Mouse (Mus musculus) olfactory bulb, adult 2 months (tissue): ENCODE measurements around the gene Tbc1d23. TPM values are rescaled to one million over a fixed set of nuclear protein-coding genes. Genes with fewer than 3 reads are reported as not detected.

Source experiments
- H3K27ac ChIP-seq: fragments of 200-500 bp; 2 replicates; pipeline ENCODE4 v1.5.1; 2012; ENCODE audit warnings: low read depth, low read length; ENCODE audit not compliant: insufficient read depth
- H3K4me1 ChIP-seq: fragments of 200-500 bp; 2 replicates; pipeline ENCODE4 v1.6.1; 2012; ENCODE audit warnings: low read length; ENCODE audit not compliant: control insufficient read depth, insufficient read depth
- H3K4me3 ChIP-seq: fragments of 200-500 bp; 2 replicates; pipeline ENCODE4 v1.5.1; 2012; ENCODE audit warnings: mild to moderate bottlenecking, low read depth, low read length, moderate library complexity; ENCODE audit not compliant: insufficient read depth
- CTCF ChIP-seq: fragments of 200-500 bp; IDR thresholded peaks from 2 replicates; pipeline ENCODE4 v1.5.1; 2012; ENCODE audit warnings: low read depth, mild to moderate bottlenecking, low read length, moderate library complexity; ENCODE audit not compliant: insufficient read depth
- POLR2A ChIP-seq: fragments of 200-500 bp; IDR thresholded peaks from 2 replicates; pipeline ENCODE4 v1.6.1; 2012; ENCODE audit warnings: mild to moderate bottlenecking, low read depth, low read length, moderate library complexity; ENCODE audit not compliant: insufficient read depth
- WGBS: fragments of 180-500 bp; shearing (Covaris S2); methylation state at CpG from one replicate; pipeline ENCODE4 v1.1.7; 2018; 5-methylcytosine and 5-hydroxymethylcytosine counted together
- polyA plus RNA-seq: library from polyadenylated mRNA; stranded (reverse); fragments of >200 nt; gene quantifications from 2 replicates; pipeline ENCODE4 v1.2.4, GENCODE M21; 2012; ENCODE audit warnings: low replicate concordance; ENCODE audit not compliant: missing spikeins, insufficient read depth, insufficient read length

Gene Tbc1d23
- polyA plus RNA-seq, 1 experiment, result not detected

GRCm38 (mm10) chr16:57155899-57156298, 75.4 kb downstream of the Tbc1d23 start:
- TF ChIP-seq CTCF (no peak), POLR2A (no peak)
- H3K4me1 ChIP-seq, result no peaks in the 10 kb centered on the region
- H3K4me3 ChIP-seq, result no peak overlapping the region
- no peak overlapping the region for H3K27ac ChIP-seq

DNA sequence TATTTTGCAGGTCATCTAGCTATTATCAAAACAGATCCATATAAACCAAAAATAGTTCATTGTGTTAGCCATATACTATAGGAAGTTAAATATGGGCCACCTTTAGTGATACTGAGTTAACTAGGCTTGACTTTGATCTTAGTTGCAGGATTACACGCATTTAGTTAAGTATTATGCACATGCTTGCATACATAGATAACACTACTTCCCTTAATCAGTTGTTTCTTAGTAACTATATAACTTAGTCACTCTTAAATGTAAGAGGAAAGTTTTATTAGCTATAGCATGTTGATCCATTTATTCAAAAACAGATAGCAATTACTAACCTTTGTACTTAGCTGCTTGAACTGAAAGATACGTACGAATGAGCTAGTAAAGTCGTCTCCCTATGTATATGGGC, 79.9 kb downstream of the Tbc1d23 start:
- TF ChIP-seq POLR2A, result no peak
- TF ChIP-seq CTCF, result no peak
- no peaks in the 10 kb centered on the region for H3K4me1 ChIP-seq
- 96% methylated on average over 4 of the region's 4 CpGs for WGBS
- H3K27ac ChIP-seq, result no peak overlapping the region
- no peak overlapping the region for H3K4me3 ChIP-seq

DNA sequence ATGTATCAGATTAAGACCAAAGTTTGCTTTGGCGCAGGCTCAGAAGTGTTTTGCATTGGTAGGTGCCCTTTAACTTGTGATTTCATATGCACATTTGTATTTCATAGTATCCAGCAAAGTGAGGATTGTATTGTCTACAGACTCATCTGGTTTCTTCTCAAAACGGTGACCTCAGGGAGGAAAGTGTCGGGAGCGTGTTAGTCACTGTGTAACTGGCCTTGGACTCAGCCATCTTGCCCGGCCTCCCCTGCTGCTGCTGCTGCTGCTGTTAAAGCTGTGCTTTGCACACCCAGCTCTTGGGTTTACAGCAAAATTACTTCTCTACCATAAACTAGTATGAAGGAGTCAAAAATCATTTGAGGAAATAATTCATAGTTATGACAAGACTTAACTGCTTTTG, 86.6 kb downstream of the Tbc1d23 start:
- no peak for TF ChIP-seq CTCF
- TF ChIP-seq POLR2A, result no peak
- no peak overlapping the region for H3K4me3 ChIP-seq
- no peak overlapping the region for H3K27ac ChIP-seq
- 94% methylated on average over 5 of the region's 5 CpGs for WGBS
- H3K4me1 ChIP-seq, result no peaks in the 10 kb centered on the region

GRCm38 (mm10) chr16:57133611-57134010, 97.7 kb downstream of the Tbc1d23 start:
- WGBS, result 90% methylated on average over 6 of the region's 6 CpGs
- peaks cover 2% of the 10 kb centered on the region; the same call in 1 of the 2 replicates for H3K4me1 ChIP-seq
- H3K27ac ChIP-seq, result no peak overlapping the region
- TF ChIP-seq POLR2A, result no peak
- TF ChIP-seq CTCF, result no peak
- no peak overlapping the region for H3K4me3 ChIP-seq

DNA sequence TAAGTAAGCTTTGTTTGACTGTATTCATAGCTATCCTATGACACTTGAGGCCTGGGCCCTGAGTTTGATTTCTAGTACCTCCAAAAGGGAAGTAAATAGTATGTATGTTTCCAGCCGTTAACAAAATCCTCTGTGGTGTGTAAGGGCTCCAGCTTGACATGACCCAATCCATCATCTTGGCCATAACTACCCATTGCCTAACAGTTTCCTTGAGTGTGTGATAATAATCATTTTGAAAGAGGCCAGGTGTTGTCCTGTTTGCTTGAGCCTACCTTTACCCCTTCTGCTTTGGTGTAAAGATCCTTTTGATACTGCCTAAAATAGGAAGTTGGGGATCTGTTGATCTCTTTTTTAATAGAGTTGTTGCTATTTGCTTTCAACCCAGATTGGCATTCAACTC, 99.0 kb downstream of the Tbc1d23 start:
- Histone ChIP-seq H3K4me3 (no peak overlapping the region), H3K27ac (no peak overlapping the region), H3K4me1 (peaks cover 2% of the 10 kb centered on the region; the same call in 1 of the 2 replicates)
- TF ChIP-seq POLR2A (no peak), CTCF (no peak)
- WGBS, result 82% methylated on average over 1 of the region's 1 CpGs

DNA sequence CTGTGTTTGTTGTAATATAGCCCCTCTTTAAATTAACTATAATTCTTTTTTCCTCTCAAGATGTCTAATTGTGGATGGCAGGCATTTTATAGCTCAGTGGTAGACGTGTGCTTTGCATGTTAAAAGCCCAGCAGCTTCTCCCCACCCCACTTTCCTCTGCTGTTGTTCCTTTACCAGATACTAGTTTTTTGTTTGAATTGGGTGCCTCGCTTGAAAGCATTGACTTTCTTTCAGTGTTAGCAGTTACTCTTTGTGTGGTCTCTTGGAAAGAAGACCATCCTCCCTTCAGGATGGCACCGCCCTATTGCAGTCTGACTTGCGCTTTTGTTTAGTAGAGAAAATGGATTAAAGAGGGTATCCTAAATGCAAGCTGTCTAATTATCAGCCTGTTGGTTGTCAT, 99.8 kb downstream of the Tbc1d23 start:
- Histone ChIP-seq H3K4me1 (peaks cover 2% of the 10 kb centered on the region; the same call in 1 of the 2 replicates), H3K27ac (no peak overlapping the region), H3K4me3 (no peak overlapping the region)
- TF ChIP-seq CTCF, result no peak
- TF ChIP-seq POLR2A, result no peak
- WGBS, result 59% methylated on average over 4 of the region's 4 CpGs

- WGBS, result 82% methylated on average over 3 of the region's 3 CpGs
- H3K4me3 ChIP-seq, result no peak overlapping the region
- peaks cover 2% of the 10 kb centered on the region; the same call in 1 of the 2 replicates for H3K4me1 ChIP-seq
- TF ChIP-seq POLR2A (no peak), CTCF (no peak)
- no peak overlapping the region for H3K27ac ChIP-seq
Measured at GRCm38 (mm10) chr16:57130752-57131400, 100.4 kb downstream of the Tbc1d23 start.

GRCm38 (mm10) chr16:57127825-57128224, 103.5 kb downstream of the Tbc1d23 start:
- no peak overlapping the region for H3K27ac ChIP-seq
- no peak overlapping the region for H3K4me3 ChIP-seq
- 83% methylated on average over 2 of the region's 2 CpGs for whole genome bisulfite sequencing
- H3K4me1 ChIP-seq, result no peaks in the 10 kb centered on the region; the same call in 1 of the 2 replicates
- no peak for TF ChIP-seq POLR2A
- TF ChIP-seq CTCF, result no peak

DNA sequence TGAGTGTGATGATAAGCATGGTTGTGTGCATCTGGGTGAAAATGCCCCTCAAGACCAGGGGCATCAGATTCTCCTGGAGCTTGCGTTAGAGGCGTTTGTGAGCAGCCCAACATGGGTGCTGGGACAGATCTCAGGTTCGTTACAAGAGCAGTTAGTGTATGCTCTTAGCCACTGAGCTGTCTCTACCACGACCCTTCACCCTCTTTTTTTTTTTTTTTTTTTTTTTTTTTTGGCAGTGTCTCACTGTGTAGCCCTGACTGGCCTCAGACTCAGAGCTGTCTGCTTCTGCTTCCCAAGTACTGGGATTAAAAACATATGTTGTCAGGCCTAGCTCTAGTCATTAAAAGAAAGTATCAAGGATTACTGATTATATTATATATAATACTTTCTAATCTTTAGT, 105.0 kb downstream of the Tbc1d23 start:
- WGBS, result 69% methylated on average over 4 of the region's 4 CpGs

More for the DNA sequence above, 105.0 kb downstream of the Tbc1d23 start:
- Histone ChIP-seq H3K4me3 (no peak overlapping the region), H3K4me1 (no peaks in the 10 kb centered on the region; the same call in 1 of the 2 replicates), H3K27ac (no peak overlapping the region)
- TF ChIP-seq POLR2A, result no peak
- no peak for TF ChIP-seq CTCF
